Mouse (Mus musculus): ENCODE data around the gene Olfr1369-ps1.
"Not testable (repeated sequence)": the region's sequence is repeated elsewhere in the genome, so short reads cannot be mapped to it uniquely, and the experiment has no call there.

Olfr1369-ps1 gene

GRCm38 (mm10) chr13:21111183-21111582 lies at the start of gene Olfr1369-ps1:
Gene Olfr1369-ps1 (plus strand): TSS chr13:21111483.
- not testable (repeated sequence) for DNase-seq (ENCODE audit: low spot score)

- DNase-seq (ENCODE audit: low spot score): no peak
These were observed 45.3 kb upstream of the Olfr1369-ps1 start for GRCm38 (mm10) chr13:21066021-21066420.

- no peak for DNase-seq (ENCODE audit: low spot score)
These were observed 36.4 kb upstream of the Olfr1369-ps1 start, which contains the start of gene Olfr1370 for GRCm38 (mm10) chr13:21074847-21075246. Gene Olfr1370 (minus strand): TSS chr13:21074947.

GRCm38 (mm10) chr13:21082686-21083085 lies 28.6 kb upstream of the Olfr1369-ps1 start:
- DNase-seq (ENCODE audit: low spot score): no peak

GRCm38 (mm10) chr13:21109759-21110158 lies 1.5 kb upstream of the Olfr1369-ps1 start:
- DNase-seq (ENCODE audit: low spot score): no peak

- DNase-seq (ENCODE audit: low spot score): no peak
These were observed 842 bp upstream of the Olfr1369-ps1 start for GRCm38 (mm10) chr13:21110441-21110840.

- DNase-seq (ENCODE audit: low spot score): no peak
These were observed 2.8 kb downstream of the Olfr1369-ps1 start for GRCm38 (mm10) chr13:21114121-21114520.

GRCm38 (mm10) chr13:21129339-21129738 lies 18.1 kb downstream of the Olfr1369-ps1 start, which contains the start of gene Olfr263:
Gene Olfr263 (plus strand): TSS chr13:21129639.
- not testable (repeated sequence) for DNase-seq (ENCODE audit: low spot score)

- no peak for DNase-seq (ENCODE audit: low spot score)
These were observed 31.1 kb downstream of the Olfr1369-ps1 start for GRCm38 (mm10) chr13:21142421-21142820.

GRCm38 (mm10) chr13:21145767-21146166 lies 34.5 kb downstream of the Olfr1369-ps1 start, which contains the start of gene Olfr1368:
Gene Olfr1368 (minus strand): TSS chr13:21145867.
- no peak for DNase-seq (ENCODE audit: low spot score)

- no peak for DNase-seq (ENCODE audit: low spot score)
These were observed 44.6 kb downstream of the Olfr1369-ps1 start for GRCm38 (mm10) chr13:21155888-21156287.

- DNase-seq (ENCODE audit: low spot score): no peak
These were observed 46.8 kb downstream of the Olfr1369-ps1 start for GRCm38 (mm10) chr13:21158071-21158470.

GRCm38 (mm10) chr13:21158785-21159474 lies 47.6 kb downstream of the Olfr1369-ps1 start:
- peak; percentile 87 for DNase-seq (ENCODE audit: low spot score)

- DNase-seq (ENCODE audit: low spot score): no peak
These were observed 48.2 kb downstream of the Olfr1369-ps1 start for GRCm38 (mm10) chr13:21159475-21159819.

GRCm38 (mm10) chr13:21160041-21160511 lies 48.8 kb downstream of the Olfr1369-ps1 start:
- DNase-seq (ENCODE audit: low spot score): no peak

GRCm38 (mm10) chr13:21160657-21161590 lies 49.6 kb downstream of the Olfr1369-ps1 start:
- peak; percentile 93 for DNase-seq (ENCODE audit: low spot score)

- DNase-seq (ENCODE audit: low spot score): no peak
These were observed 50.3 kb downstream of the Olfr1369-ps1 start for GRCm38 (mm10) chr13:21161591-21161990.

- DNase-seq (ENCODE audit: low spot score): no peak
These were observed 51.3 kb downstream of the Olfr1369-ps1 start for GRCm38 (mm10) chr13:21162591-21162990.

- DNase-seq (ENCODE audit: low spot score): peak; percentile 87
These were observed 55.9 kb downstream of the Olfr1369-ps1 start for GRCm38 (mm10) chr13:21166936-21167909.

- no peak for DNase-seq (ENCODE audit: low spot score)
These were observed 56.6 kb downstream of the Olfr1369-ps1 start for GRCm38 (mm10) chr13:21167910-21168300.

- DNase-seq (ENCODE audit: low spot score): no peak
These were observed 57.2 kb downstream of the Olfr1369-ps1 start for GRCm38 (mm10) chr13:21168371-21169011.

Measured in layer of hippocampus, adult 11-12 months (tissue).